Mouse (Mus musculus) spleen, postnatal 4 days (tissue): Measurements from ENCODE around the gene Arcn1.

ENCODE experiments used
- DNase-seq, 2 experiments: peaks; one replicate each; pipeline ENCODE4 v3.0.0; 2022; ENCODE audit warnings: low spot score in 2 of 2

The Arcn1 gene

GRCm38 (mm10) chr9:44719632-44720357 is 47.9 kb downstream of the Arcn1 start:
- no peak for DNase-seq

GRCm38 (mm10) chr9:44718937-44719631 is 48.6 kb downstream of the Arcn1 start:
- DNase-seq: no peak

GRCm38 (mm10) chr9:44717822-44718242 is 49.8 kb downstream of the Arcn1 start:
- DNase-seq: no peak

GRCm38 (mm10) chr9:44716997-44717821 is 50.4 kb downstream of the Arcn1 start:
- DNase-seq: no peak

- no peak for DNase-seq
Observed at GRCm38 (mm10) chr9:44715705-44716362, 51.8 kb downstream of the Arcn1 start.

- DNase-seq: no peak
Observed at GRCm38 (mm10) chr9:44715109-44715508, 52.5 kb downstream of the Arcn1 start.

- DNase-seq: no peak
Observed at GRCm38 (mm10) chr9:44713574-44713973, 54.1 kb downstream of the Arcn1 start.

GRCm38 (mm10) chr9:44713080-44713479 is 54.6 kb downstream of the Arcn1 start:
- no peak for DNase-seq

GRCm38 (mm10) chr9:44711602-44712001 is 56.0 kb downstream of the Arcn1 start:
- DNase-seq: no peak

GRCm38 (mm10) chr9:44710213-44710612 is 57.4 kb downstream of the Arcn1 start:
- no peak for DNase-seq

- no peak for DNase-seq
Observed at GRCm38 (mm10) chr9:44709600-44709999, 58.0 kb downstream of the Arcn1 start.

GRCm38 (mm10) chr9:44708925-44709324 is 58.7 kb downstream of the Arcn1 start:
- DNase-seq: no peak

GRCm38 (mm10) chr9:44708429-44708765 is 59.2 kb downstream of the Arcn1 start:
- DNase-seq: peak; percentile 39 to 76

GRCm38 (mm10) chr9:44707749-44708428 is 59.8 kb downstream of the Arcn1 start:
- DNase-seq: no peak

GRCm38 (mm10) chr9:44699730-44700129 is 67.9 kb downstream of the Arcn1 start:
- DNase-seq: no peak

- no peak for DNase-seq
Observed at GRCm38 (mm10) chr9:44699196-44699595, 68.4 kb downstream of the Arcn1 start.

- DNase-seq: no peak
Observed at GRCm38 (mm10) chr9:44697866-44698265, 69.8 kb downstream of the Arcn1 start.

GRCm38 (mm10) chr9:44693071-44693470 is 74.6 kb downstream of the Arcn1 start:
- no peak for DNase-seq

GRCm38 (mm10) chr9:44691671-44692520 is 75.7 kb downstream of the Arcn1 start:
- DNase-seq: no peak
